Mouse (Mus musculus) intestine, embryonic 15.5 days (tissue): Measurements from ENCODE around the gene Polr2c. TPM values are rescaled to one million over a fixed set of nuclear protein-coding genes. Genes with fewer than 3 reads are reported as not detected.
A peak's percentile ranks its signal among the peaks of the same experiment; 100 is the strongest.
"Not testable (repeated sequence)": the region's sequence is repeated elsewhere in the genome, so short reads cannot be mapped to it uniquely, and the experiment has no call there.

Experiments used
- ATAC-seq: fragments of 200-750 bp; cut with Nextera tagmentation; 2 replicates; pipeline ENCODE4 v1.8.0; 2017; ENCODE audit warnings: moderate TSS enrichment, moderate library complexity
- H3K27ac ChIP-seq: fragments of 300-500 bp; sonication (generic); 2 replicates; pipeline ENCODE4 v1.5.1; 2015; ENCODE audit warnings: mild to moderate bottlenecking, inconsistent platforms
- H3K27me3 ChIP-seq: fragments of 300-500 bp; sonication (generic); replicated peaks from 2 replicates; pipeline ENCODE4 v1.6.1; 2015; ENCODE audit warnings: inconsistent platforms
- H3K36me3 ChIP-seq: fragments of 300-500 bp; sonication (generic); 2 replicates; pipeline ENCODE4 v1.6.1; 2015; ENCODE audit warnings: inconsistent platforms
- H3K4me1 ChIP-seq: fragments of 300-500 bp; sonication (generic); replicated peaks from 2 replicates; pipeline ENCODE4 v1.6.1; 2015; ENCODE audit warnings: inconsistent platforms
- H3K4me2 ChIP-seq: fragments of 300-500 bp; sonication (generic); replicated peaks from 2 replicates; pipeline ENCODE4 v1.6.1; 2015; ENCODE audit warnings: mild to moderate bottlenecking, inconsistent platforms
- H3K4me3 ChIP-seq: fragments of 300-500 bp; sonication (generic); replicated peaks from 2 replicates; pipeline ENCODE4 v1.5.1; 2015; ENCODE audit warnings: inconsistent platforms
- H3K9ac ChIP-seq: fragments of 300-500 bp; sonication (generic); 2 replicates; pipeline ENCODE4 v1.6.1; 2015; ENCODE audit warnings: inconsistent platforms
- H3K9me3 ChIP-seq: fragments of 300-500 bp; sonication (generic); 2 replicates; pipeline ENCODE4 v1.6.1; 2016; ENCODE audit warnings: inconsistent platforms
- WGBS: fragments of 180-500 bp; shearing (Covaris S2); methylation state at CpG from one replicate; pipeline ENCODE4 v1.1.7; 2015; 5-methylcytosine and 5-hydroxymethylcytosine counted together
- polyA plus RNA-seq: library from polyadenylated mRNA; unstranded; fragments of >200 nt; fragmentation: Nextera tagmentation; extraction: Ambion mirVana; gene quantifications from 2 replicates; pipeline ENCODE4 v1.2.1, GENCODE M21; 2015

Polr2c gene
- polyA plus RNA-seq, 1 experiment from 2014 or later: 126 TPM

DNA sequence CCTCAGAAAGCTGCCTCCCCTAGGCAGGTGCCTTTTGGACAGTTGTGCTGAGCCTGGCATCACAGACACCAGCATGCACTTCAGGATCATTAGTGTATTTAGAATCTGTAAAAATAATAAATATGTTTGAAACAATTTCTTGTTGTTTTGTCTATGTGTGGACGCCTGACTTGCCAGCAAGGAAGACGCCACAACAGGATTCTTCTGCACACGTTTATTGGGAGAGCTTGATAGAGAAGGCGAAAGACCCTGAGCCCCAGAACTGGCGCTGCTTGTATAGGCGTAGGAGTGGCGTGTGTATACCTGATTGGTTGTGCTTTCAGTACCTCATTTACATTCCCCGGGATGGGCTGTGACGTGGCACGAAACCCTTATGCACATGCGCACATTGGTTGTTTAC lies 2.5 kb upstream of the Polr2c start:
- WGBS: 85% methylated on average over 11 of the region's 11 CpGs
- peaks cover 27% of the 10 kb centered on the region; the same call in 1 of the 2 replicates for H3K36me3 ChIP-seq
- H3K9ac ChIP-seq: not testable (repeated sequence)

GRCm38 (mm10) chr8:94857011-94857345 lies 272 bp upstream of the Polr2c start:
- no peak overlapping the region for H3K4me3 ChIP-seq
- H3K9me3 ChIP-seq: no peaks in the 10 kb centered on the region
- 31% methylated on average over 5 of the region's 5 CpGs for WGBS
- H3K27me3 ChIP-seq: no peaks in the 10 kb centered on the region
- no peak overlapping the region for H3K27ac ChIP-seq
- peaks cover 18% of the 10 kb centered on the region for H3K36me3 ChIP-seq
- ATAC-seq: peak; percentile 19
- 0 out of 2 replicates have a peak, but pooled peaks cover 2% of the 10 kb centered on the region for H3K4me1 ChIP-seq
- H3K9ac ChIP-seq: 0 out of 2 replicates have a peak overlapping the region, but pooled peaks have one; percentile 12
- peak overlapping the region; percentile 3; the same call in 1 of the 2 replicates for H3K4me2 ChIP-seq

More for the DNA sequence above, 2.5 kb upstream of the Polr2c start:
- not testable (repeated sequence) for H3K4me1 ChIP-seq, H3K27ac ChIP-seq, H3K9me3 ChIP-seq, H3K27me3 ChIP-seq, H3K4me2 ChIP-seq, ATAC-seq, H3K4me3 ChIP-seq

DNA sequence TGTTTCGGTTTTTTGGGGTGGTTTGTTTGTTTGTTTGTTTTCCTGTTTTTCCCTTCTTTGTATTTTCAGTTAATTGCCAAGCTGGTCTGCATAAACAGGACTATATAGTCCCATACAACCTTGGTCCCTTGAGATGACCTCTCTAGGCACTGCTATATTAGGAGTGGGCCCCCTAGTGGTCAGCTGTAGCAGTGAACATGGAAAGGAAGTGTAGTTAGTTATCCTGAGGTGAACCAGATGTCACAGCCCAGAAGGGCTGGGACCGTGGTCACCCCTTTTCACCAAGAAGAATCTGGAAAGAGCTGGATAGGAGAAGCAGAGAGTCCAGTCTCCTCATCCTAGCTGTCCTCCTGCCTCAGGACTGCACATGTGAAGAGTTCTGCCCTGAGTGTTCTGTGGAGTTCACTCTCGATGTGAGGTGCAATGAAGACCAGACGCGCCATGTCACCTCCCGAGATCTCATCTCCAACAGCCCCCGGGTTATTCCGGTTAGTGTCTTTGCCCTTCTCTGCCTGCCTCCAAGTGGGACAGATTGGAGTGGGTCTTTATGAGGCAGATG lies 4.2 kb downstream of the Polr2c start:
- H3K4me2 ChIP-seq: no peak overlapping the region
- peaks cover 44% of the 10 kb centered on the region for H3K36me3 ChIP-seq
- H3K9me3 ChIP-seq: no peaks in the 10 kb centered on the region
- 0 out of 2 replicates have a peak, but pooled peaks cover 2% of the 10 kb centered on the region for H3K4me1 ChIP-seq
- H3K4me3 ChIP-seq: no peak overlapping the region
- no peaks in the 10 kb centered on the region for H3K27me3 ChIP-seq
- no peak overlapping the region for H3K27ac ChIP-seq
- H3K9ac ChIP-seq: no peak overlapping the region
- WGBS: 68% methylated on average over 8 of the region's 8 CpGs
- ATAC-seq: peak; percentile 48; the same call in 1 of the 2 replicates

DNA sequence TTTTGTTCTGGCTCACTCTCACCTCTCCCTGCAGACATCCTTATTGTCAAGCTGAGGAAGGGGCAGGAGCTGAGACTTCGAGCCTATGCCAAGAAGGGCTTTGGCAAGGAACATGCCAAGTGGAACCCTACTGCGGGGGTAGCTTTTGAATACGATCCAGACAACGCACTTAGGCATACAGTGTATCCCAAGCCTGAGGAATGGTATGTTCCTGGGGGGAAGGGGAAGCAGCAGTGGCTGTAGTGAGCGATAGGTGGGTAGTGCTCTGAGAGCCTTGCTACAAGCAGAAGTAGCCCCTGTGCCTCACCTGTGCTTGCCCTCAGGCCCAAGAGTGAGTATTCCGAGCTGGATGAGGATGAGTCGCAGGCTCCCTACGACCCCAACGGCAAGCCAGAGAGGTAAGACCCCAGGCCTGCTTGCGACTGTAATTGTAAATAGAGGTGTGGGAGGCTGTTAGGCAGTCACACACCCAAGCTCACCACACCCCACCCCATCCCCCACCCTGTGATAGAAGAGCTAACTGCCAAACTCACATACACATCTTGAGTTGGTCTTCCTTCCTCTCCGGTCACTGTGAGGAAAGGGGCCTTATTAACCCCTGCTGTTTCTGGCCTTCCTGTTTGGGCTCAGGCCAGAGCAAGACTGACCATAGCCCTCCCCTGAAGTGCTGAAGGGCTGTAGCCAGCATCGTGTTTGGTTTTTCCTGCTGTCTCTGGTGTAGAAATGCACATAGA lies 5.4 kb downstream of the Polr2c start:
- no peak overlapping the region for H3K27ac ChIP-seq
- no peak overlapping the region for H3K4me2 ChIP-seq
- H3K36me3 ChIP-seq: peaks cover 52% of the 10 kb centered on the region

GRCm38 (mm10) chr8:94863897-94864673 lies 6.8 kb downstream of the Polr2c start:
- Histone ChIP-seq H3K4me3 (no peak overlapping the region), H3K4me1 (peaks cover 6% of the 10 kb centered on the region), H3K27me3 (no peaks in the 10 kb centered on the region), H3K9ac (no peak overlapping the region), H3K36me3 (peaks cover 52% of the 10 kb centered on the region), H3K27ac (no peak overlapping the region), H3K4me2 (no peak overlapping the region), H3K9me3 (no peaks in the 10 kb centered on the region)
- ATAC-seq: no peak
- WGBS: 63% methylated on average over 10 of the region's 10 CpGs

More for the DNA sequence above, 5.4 kb downstream of the Polr2c start:
- Histone ChIP-seq H3K9me3 (no peaks in the 10 kb centered on the region), H3K9ac (no peak overlapping the region), H3K27me3 (no peaks in the 10 kb centered on the region), H3K4me1 (0 out of 2 replicates have a peak, but pooled peaks cover 2% of the 10 kb centered on the region), H3K4me3 (no peak overlapping the region)
- no peak for ATAC-seq
- 74% methylated on average over 12 of the region's 12 CpGs for WGBS

DNA sequence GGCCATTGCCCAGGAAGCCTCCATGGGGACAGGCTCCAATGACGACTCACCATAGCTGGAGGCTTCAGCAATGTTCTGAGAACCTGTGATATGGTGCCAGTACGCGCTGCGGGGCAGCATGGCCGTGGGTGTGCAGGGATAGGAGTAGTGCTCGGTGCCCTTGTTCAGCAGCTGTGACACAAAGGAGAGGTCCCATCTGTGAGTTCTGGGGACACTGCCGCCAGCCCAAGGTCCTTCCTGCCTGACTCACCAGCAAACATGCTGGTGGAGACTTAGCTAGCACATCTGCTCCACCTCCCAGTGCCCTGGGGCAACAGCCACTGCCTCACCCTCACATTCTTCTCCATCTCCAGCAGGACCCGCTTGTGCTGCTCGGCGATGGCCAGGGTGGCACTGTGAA lies 8.0 kb downstream of the Polr2c start:
- Histone ChIP-seq H3K9me3 (no peaks in the 10 kb centered on the region), H3K27ac (no peak overlapping the region), H3K9ac (no peak overlapping the region), H3K36me3 (peaks cover 50% of the 10 kb centered on the region), H3K27me3 (no peaks in the 10 kb centered on the region), H3K4me1 (peaks cover 17% of the 10 kb centered on the region), H3K4me3 (no peak overlapping the region), H3K4me2 (no peak overlapping the region)
- ATAC-seq: no peak
- WGBS: 79% methylated on average over 10 of the region's 10 CpGs

- ATAC-seq: no peak
- H3K27me3 ChIP-seq: no peaks in the 10 kb centered on the region
- H3K4me2 ChIP-seq: no peak overlapping the region
- H3K9ac ChIP-seq: no peak overlapping the region
- peaks cover 43% of the 10 kb centered on the region for H3K36me3 ChIP-seq
- whole genome bisulfite sequencing: 90% methylated on average over 9 of the region's 9 CpGs
- no peak overlapping the region for H3K4me3 ChIP-seq
- H3K27ac ChIP-seq: no peak overlapping the region
- H3K9me3 ChIP-seq: no peaks in the 10 kb centered on the region
- H3K4me1 ChIP-seq: peaks cover 28% of the 10 kb centered on the region
These were observed 9.7 kb downstream of the Polr2c start for GRCm38 (mm10) chr8:94866921-94867320.

DNA sequence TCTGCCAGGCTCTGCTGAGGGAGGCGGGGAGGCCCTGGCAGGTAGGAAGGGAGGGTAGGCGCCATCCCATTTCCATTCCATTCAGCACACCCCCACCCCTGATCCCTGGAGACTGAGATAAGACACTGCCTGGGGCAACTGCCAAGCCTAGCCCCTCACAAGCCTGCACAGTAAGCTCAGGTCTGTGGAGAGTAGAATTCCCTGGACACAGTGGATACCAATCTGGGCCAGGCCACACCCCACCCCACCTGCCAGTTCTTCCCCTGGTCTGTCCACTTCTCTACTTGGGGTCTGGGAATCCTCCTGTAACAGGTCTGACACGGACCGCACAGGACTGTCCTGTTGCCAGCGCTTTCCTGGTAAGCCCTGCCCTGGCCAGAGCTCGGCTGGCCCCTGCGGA lies 11.9 kb downstream of the Polr2c start:
- Histone ChIP-seq H3K4me1 (peaks cover 34% of the 10 kb centered on the region), H3K9me3 (no peaks in the 10 kb centered on the region), H3K9ac (no peak overlapping the region), H3K27ac (no peak overlapping the region), H3K27me3 (no peaks in the 10 kb centered on the region), H3K36me3 (peaks cover 28% of the 10 kb centered on the region), H3K4me3 (no peak overlapping the region), H3K4me2 (peak overlapping the region; percentile 89)
- WGBS: 76% methylated on average over 7 of the region's 7 CpGs
- ATAC-seq: no peak

GRCm38 (mm10) chr8:94870003-94870402 lies 12.8 kb downstream of the Polr2c start:
- Histone ChIP-seq H3K27ac (no peak overlapping the region), H3K4me2 (peak overlapping the region; percentile 89), H3K27me3 (no peaks in the 10 kb centered on the region), H3K4me1 (peaks cover 42% of the 10 kb centered on the region), H3K9me3 (no peaks in the 10 kb centered on the region), H3K9ac (peak overlapping the region; percentile 45), H3K4me3 (peak overlapping the region; percentile 45), H3K36me3 (peaks cover 21% of the 10 kb centered on the region)
- ATAC-seq: no peak
- 46% methylated on average over 4 of the region's 4 CpGs for WGBS

GRCm38 (mm10) chr8:94870474-94871107 lies 13.3 kb downstream of the Polr2c start:
- H3K4me3 ChIP-seq: peak overlapping the region; percentile 45
- H3K9me3 ChIP-seq: no peaks in the 10 kb centered on the region
- H3K4me2 ChIP-seq: peak overlapping the region; percentile 89
- peak overlapping the region; percentile 45 for H3K9ac ChIP-seq
- peaks cover 46% of the 10 kb centered on the region for H3K4me1 ChIP-seq
- H3K27me3 ChIP-seq: no peaks in the 10 kb centered on the region
- H3K27ac ChIP-seq: peak overlapping the region; percentile 92
- H3K36me3 ChIP-seq: peaks cover 15% of the 10 kb centered on the region
- 7% methylated on average over 22 of the region's 22 CpGs for WGBS
- no peak; the same call in 1 of the 2 replicates for ATAC-seq

GRCm38 (mm10) chr8:94871108-94871894 lies 14.1 kb downstream of the Polr2c start:
- H3K4me1 ChIP-seq: peaks cover 46% of the 10 kb centered on the region
- WGBS: 5% methylated on average over 7 of the region's 7 CpGs
- peak; percentile 83 for ATAC-seq

More at GRCm38 (mm10) chr8:94871108-94871894, 14.1 kb downstream of the Polr2c start:
- Histone ChIP-seq H3K36me3 (peaks cover 10% of the 10 kb centered on the region), H3K4me2 (peak overlapping the region; percentile 89), H3K4me3 (peak overlapping the region; percentile 45), H3K9ac (peak overlapping the region; percentile 45), H3K27ac (peak overlapping the region; percentile 92), H3K9me3 (no peaks in the 10 kb centered on the region), H3K27me3 (no peaks in the 10 kb centered on the region)
